Mouse (Mus musculus) liver, embryonic 11.5 days (tissue): ENCODE data around the gene Prkar2a. TPM values are rescaled to one million over a fixed set of nuclear protein-coding genes. Genes with fewer than 3 reads are reported as not detected.

Experiments used
- ATAC-seq: fragments of 200-750 bp; cut with Nextera tagmentation; replicated peaks from 2 replicates; pipeline ENCODE4 v1.8.0; 2017; ENCODE audit warnings: moderate number of reproducible peaks, mild to moderate bottlenecking, moderate TSS enrichment, moderate library complexity; ENCODE audit not compliant: low FRiP score
- DNase-seq: peaks from one replicate; pipeline ENCODE4 v3.0.0-alpha.2; 2017; ENCODE audit warnings: low spot score
- H3K27ac ChIP-seq: fragments of 300-500 bp; sonication (generic); 2 replicates; pipeline ENCODE4 v1.5.1; 2014; ENCODE audit warnings: mild to moderate bottlenecking, low read depth, low read length, control low read depth
- H3K27me3 ChIP-seq: fragments of 300-500 bp; sonication (generic); replicated peaks from 2 replicates; pipeline ENCODE4 v1.6.1; 2014; ENCODE audit warnings: low read length, mixed read lengths; ENCODE audit not compliant: control insufficient read depth, insufficient read depth
- H3K36me3 ChIP-seq: fragments of 300-500 bp; sonication (generic); 2 replicates; pipeline ENCODE4 v1.6.1; 2014; ENCODE audit warnings: mild to moderate bottlenecking, low read length, moderate library complexity, mixed read lengths; ENCODE audit not compliant: control insufficient read depth, insufficient read depth
- H3K4me1 ChIP-seq: fragments of 300-500 bp; sonication (generic); replicated peaks from 2 replicates; pipeline ENCODE4 v1.6.1; 2014; ENCODE audit warnings: low read length, mixed read lengths; ENCODE audit not compliant: control insufficient read depth, insufficient read depth
- H3K4me2 ChIP-seq: fragments of 300-500 bp; sonication (generic); 2 replicates; pipeline ENCODE4 v1.6.1; 2014; ENCODE audit warnings: mild to moderate bottlenecking, control low read depth, moderate library complexity
- H3K4me3 ChIP-seq: fragments of 300-500 bp; sonication (generic); 2 replicates; pipeline ENCODE4 v1.5.1; 2014; ENCODE audit warnings: low read depth, low read length, control low read depth
- H3K9ac ChIP-seq: fragments of 300-500 bp; sonication (generic); 2 replicates; pipeline ENCODE4 v1.6.1; 2014; ENCODE audit warnings: low read depth, low read length, control low read depth
- H3K9me3 ChIP-seq: fragments of 300-500 bp; sonication (generic); 2 replicates; pipeline ENCODE4 v1.6.1; 2016; ENCODE audit warnings: low read length, inconsistent platforms, mixed read lengths; ENCODE audit not compliant: control insufficient read depth
- WGBS: fragments of 180-500 bp; shearing (Covaris S2); extraction: QIAGEN DNeasy Blood & Tissue Kit; methylation state at CpG from one replicate; pipeline ENCODE4 v1.1.7; 2014; 5-methylcytosine and 5-hydroxymethylcytosine counted together
- microRNA-seq: library from miRNA; unstranded; fragments of <30 nt; microRNA quantifications from one replicate; pipeline ENCODE4, GENCODE M21; 2017; ENCODE audit warnings: borderline number of aligned reads
- polyA plus RNA-seq: library from polyadenylated mRNA; unstranded; fragments of >200 nt; fragmentation: Nextera tagmentation; extraction: Ambion mirVana; gene quantifications from 2 replicates; pipeline ENCODE4 v1.2.1, GENCODE M21; 2014

Gene Prkar2a
- polyA plus RNA-seq, 1 experiment from 2014 or later = 23.8 TPM

- 85% methylated on average over 5 of the region's 5 CpGs for WGBS
- H3K9me3 ChIP-seq = no peaks in the 10 kb centered on the region
- no peak overlapping the region for H3K27ac ChIP-seq
- peaks cover 29% of the 10 kb centered on the region for H3K4me1 ChIP-seq
- no peak overlapping the region for H3K9ac ChIP-seq
- DNase-seq (no peak), ATAC-seq (no peak)
- no peak overlapping the region for H3K4me3 ChIP-seq
- no peaks in the 10 kb centered on the region for H3K27me3 ChIP-seq
- H3K4me2 ChIP-seq = no peak overlapping the region
- H3K36me3 ChIP-seq = peaks cover 36% of the 10 kb centered on the region
These were observed 109.5 kb downstream of the Prkar2a start for GRCm38 (mm10) chr9:108798508-108799075.

- Histone ChIP-seq H3K27me3 (no peaks in the 10 kb centered on the region), H3K9ac (no peak overlapping the region), H3K36me3 (peaks cover 41% of the 10 kb centered on the region), H3K4me2 (no peak overlapping the region), H3K27ac (no peak overlapping the region), H3K9me3 (no peaks in the 10 kb centered on the region), H3K4me3 (no peak overlapping the region), H3K4me1 (peaks cover 19% of the 10 kb centered on the region)
- 89% methylated on average over 3 of the region's 3 CpGs for whole genome bisulfite sequencing
- DNase-seq (no peak), ATAC-seq (no peak)
These were observed 110.5 kb downstream of the Prkar2a start for GRCm38 (mm10) chr9:108799564-108799963.

Small RNA genes lying within 50 kb of the gene (microRNA-seq; reads per million reads assigned to microRNA genes)
- gene Gm26298 = not detected

Other genes with a start within 250 kb of the Prkar2a start
- gene Ccdc71, start 228.8 kb upstream of the Prkar2a start, polyA plus RNA-seq = 48.6 and 51.1 TPM in 2 replicates
- gene Klhdc8b, start 227.7 kb upstream of the Prkar2a start, polyA plus RNA-seq = 24.2 and 26.8 TPM in 2 replicates
- 14.8 and 18.7 TPM in 2 replicates for gene Lamb2, start 209.6 kb upstream of the Prkar2a start, polyA plus RNA-seq
- 57.5 and 66.8 TPM in 2 replicates for gene Usp19, start 198.7 kb upstream of the Prkar2a start, polyA plus RNA-seq
- 120 and 122 TPM in 2 replicates for gene Qars, start 181.6 kb upstream of the Prkar2a start, polyA plus RNA-seq
- gene Qrich1, start 172.5 kb upstream of the Prkar2a start, polyA plus RNA-seq = 106 and 116 TPM in 2 replicates
- 285 and 298 TPM in 2 replicates for gene Impdh2, start 129.0 kb upstream of the Prkar2a start, polyA plus RNA-seq
- 45.9 and 46.2 TPM in 2 replicates for gene Ndufaf3, start 121.9 kb upstream of the Prkar2a start, polyA plus RNA-seq
- gene Dalrd3, start 119.4 kb upstream of the Prkar2a start, polyA plus RNA-seq = 102 and 106 TPM in 2 replicates
- gene Wdr6, start 110.6 kb upstream of the Prkar2a start, polyA plus RNA-seq = 51.8 and 54.0 TPM in 2 replicates
- 2.1 and 2.5 TPM in 2 replicates for gene P4htm, start 91.6 kb upstream of the Prkar2a start, polyA plus RNA-seq
- gene Arih2, start 39.9 kb upstream of the Prkar2a start, polyA plus RNA-seq = 47.7 and 54.2 TPM in 2 replicates
- gene Slc25a20, start 27.2 kb upstream of the Prkar2a start, polyA plus RNA-seq = 25.0 and 30.0 TPM in 2 replicates
- 31.8 and 37.5 TPM in 2 replicates for gene Ip6k2, start 94.5 kb downstream of the Prkar2a start, polyA plus RNA-seq
- gene Nckipsd, start 119.1 kb downstream of the Prkar2a start, polyA plus RNA-seq = 8.8 and 16.2 TPM in 2 replicates
- gene Celsr3, start 137.0 kb downstream of the Prkar2a start, polyA plus RNA-seq = 0.08 and 0.22 TPM in 2 replicates
- 9.0 and 10.5 TPM in 2 replicates for gene Slc26a6, start 164.0 kb downstream of the Prkar2a start, polyA plus RNA-seq
- not detected in 2 replicates for gene Tmem89, start 225.3 kb downstream of the Prkar2a start, polyA plus RNA-seq
- gene Uqcrc1, start 247.3 kb downstream of the Prkar2a start, polyA plus RNA-seq = 547 and 583 TPM in 2 replicates